Mouse (Mus musculus): ENCODE results near the gene Usp28. TPM values are rescaled to one million over a fixed set of nuclear protein-coding genes. Genes with fewer than 3 reads are reported as not detected.

The Usp28 gene
- 75.1 and 75.8 TPM in 2 replicates for polyA plus RNA-seq (2012; rRNA removed)

- H3K4me1 ChIP-seq (ENCODE audit: control insufficient read depth, insufficient read depth, low read length), result peaks cover 3% of the 10 kb centered on the region; the same call in 1 of the 2 replicates
- peak within 1 kb of the TSS; percentile 62 for H3K4me3 ChIP-seq (ENCODE audit: insufficient read depth, low read length)
- peak within 1 kb of the TSS; percentile 87 for H3K27ac ChIP-seq (ENCODE audit: insufficient read depth, low read length)
- TF ChIP-seq CTCF (IDR thresholded peaks at IDR 0.05; ENCODE audit: extremely low read depth, insufficient read depth, low read length) (no peak), POLR2A (IDR thresholded peaks at IDR 0.05; ENCODE audit: extremely low read depth, insufficient read depth, low read length) (peak; percentile 78; the same call in 1 of the 2 replicates)
Observed at GRCm38 (mm10) chr9:48984845-48985707, at the start of gene Usp28. Usp28 (plus strand) TSS chr9:48985375.

- TF ChIP-seq CTCF (IDR thresholded peaks at IDR 0.05; ENCODE audit: extremely low read depth, insufficient read depth, low read length) (no peak), POLR2A (IDR thresholded peaks at IDR 0.05; ENCODE audit: extremely low read depth, insufficient read depth, low read length) (no peak)
- Histone ChIP-seq H3K4me3 (ENCODE audit: insufficient read depth, low read length) (no peak overlapping the region), H3K4me1 (ENCODE audit: control insufficient read depth, insufficient read depth, low read length) (no peaks in the 10 kb centered on the region), H3K27ac (ENCODE audit: insufficient read depth, low read length) (no peak overlapping the region)
Observed at GRCm38 (mm10) chr9:48942349-48942748, 42.8 kb upstream of the Usp28 start.

DNA sequence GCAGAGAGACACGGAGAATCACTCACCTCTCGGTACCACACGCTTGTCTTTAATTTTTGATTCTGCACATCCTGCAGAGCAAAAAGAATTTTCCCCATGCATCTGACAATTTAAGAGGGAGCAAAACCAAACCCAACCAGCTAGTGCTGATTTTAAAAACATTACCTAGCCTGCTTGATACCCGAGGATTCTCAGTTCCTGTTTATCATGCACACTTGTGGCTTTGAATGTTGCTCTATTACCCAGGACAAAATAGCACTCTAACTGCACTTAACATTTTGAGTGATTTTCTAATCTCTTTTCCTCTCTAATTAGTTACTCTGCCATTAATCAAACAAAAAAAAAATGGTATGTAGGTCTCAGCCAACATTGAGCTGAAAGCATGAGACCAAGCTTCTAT is 37.6 kb upstream of the Usp28 start:
- no peak overlapping the region for H3K27ac ChIP-seq (ENCODE audit: insufficient read depth, low read length)
- peaks cover 2% of the 10 kb centered on the region; the same call in 1 of the 2 replicates for H3K4me1 ChIP-seq (ENCODE audit: control insufficient read depth, insufficient read depth, low read length)
- TF ChIP-seq CTCF (IDR thresholded peaks at IDR 0.05; ENCODE audit: extremely low read depth, insufficient read depth, low read length), result no peak
- no peak for TF ChIP-seq POLR2A (IDR thresholded peaks at IDR 0.05; ENCODE audit: extremely low read depth, insufficient read depth, low read length)

DNA sequence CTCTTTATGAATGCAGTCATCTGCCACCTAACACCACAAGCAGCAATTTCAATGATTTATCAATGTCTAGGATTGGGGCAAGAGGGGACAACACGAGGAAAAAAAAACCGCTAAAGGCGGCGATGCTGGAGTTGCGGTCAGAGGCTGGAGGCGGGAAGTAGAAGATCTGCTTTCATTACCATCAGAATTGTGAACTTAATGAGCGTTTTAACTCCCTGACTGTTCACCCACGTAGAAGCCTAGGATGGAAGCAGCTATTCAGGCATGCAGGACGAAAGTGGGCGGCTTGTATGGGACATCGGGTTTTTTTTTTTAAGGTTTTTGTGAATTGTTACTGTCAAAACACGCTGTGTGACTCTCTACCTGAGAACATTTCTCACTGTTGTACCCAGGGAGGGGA is 23.9 kb upstream of the Usp28 start:
- no peaks in the 10 kb centered on the region for H3K4me1 ChIP-seq (ENCODE audit: control insufficient read depth, insufficient read depth, low read length)
- TF ChIP-seq POLR2A (IDR thresholded peaks at IDR 0.05; ENCODE audit: extremely low read depth, insufficient read depth, low read length), result no peak
- TF ChIP-seq CTCF (IDR thresholded peaks at IDR 0.05; ENCODE audit: extremely low read depth, insufficient read depth, low read length), result no peak
- H3K4me3 ChIP-seq (ENCODE audit: insufficient read depth, low read length), result no peak overlapping the region
- H3K27ac ChIP-seq (ENCODE audit: insufficient read depth, low read length), result no peak overlapping the region

More for the DNA sequence above, 37.6 kb upstream of the Usp28 start:
- no peak overlapping the region for H3K4me3 ChIP-seq (ENCODE audit: insufficient read depth, low read length)

GRCm38 (mm10) chr9:48962131-48962530 is 23.0 kb upstream of the Usp28 start:
- no peak overlapping the region for H3K4me3 ChIP-seq (ENCODE audit: insufficient read depth, low read length)
- TF ChIP-seq POLR2A (IDR thresholded peaks at IDR 0.05; ENCODE audit: extremely low read depth, insufficient read depth, low read length), result no peak
- no peak for TF ChIP-seq CTCF (IDR thresholded peaks at IDR 0.05; ENCODE audit: extremely low read depth, insufficient read depth, low read length)
- no peak overlapping the region for H3K27ac ChIP-seq (ENCODE audit: insufficient read depth, low read length)
- no peaks in the 10 kb centered on the region for H3K4me1 ChIP-seq (ENCODE audit: control insufficient read depth, insufficient read depth, low read length)

DNA sequence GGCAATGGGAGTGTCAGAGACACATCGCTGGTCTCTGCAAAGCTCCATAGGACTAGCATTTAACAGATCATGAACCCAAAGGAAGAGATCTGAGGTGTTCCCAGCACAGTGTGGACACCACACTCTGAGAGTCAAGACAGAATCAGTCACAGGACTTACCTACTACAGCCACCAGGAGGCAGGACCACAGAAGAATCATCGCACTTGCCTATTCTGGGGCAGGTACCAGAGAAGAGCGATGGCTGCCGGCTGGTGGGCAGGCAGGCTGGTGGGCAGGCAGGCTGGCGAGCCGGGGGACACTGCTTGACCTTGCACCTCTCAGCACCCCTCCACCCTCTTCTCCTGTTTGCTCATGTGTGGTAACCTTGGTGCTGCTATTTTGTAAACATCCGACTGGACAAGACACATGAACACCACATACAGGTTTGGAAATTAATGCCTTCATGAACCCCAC is 20.6 kb upstream of the Usp28 start, which contains the start of gene Htr3b:
Gene Htr3b (minus strand): TSS at position 404 of the 454 bp plus-strand sequence.
- Histone ChIP-seq H3K27ac (ENCODE audit: insufficient read depth, low read length) (no peak within 1 kb of the TSS), H3K4me1 (ENCODE audit: control insufficient read depth, insufficient read depth, low read length) (no peaks in the 10 kb centered on the region), H3K4me3 (ENCODE audit: insufficient read depth, low read length) (no peak within 1 kb of the TSS)
- 0 out of 2 replicates have a peak, but pooled peaks have one; percentile 16 for TF ChIP-seq CTCF (IDR thresholded peaks at IDR 0.05; ENCODE audit: extremely low read depth, insufficient read depth, low read length)
- TF ChIP-seq POLR2A (IDR thresholded peaks at IDR 0.05; ENCODE audit: extremely low read depth, insufficient read depth, low read length), result no peak

GRCm38 (mm10) chr9:48972494-48972893 is 12.7 kb upstream of the Usp28 start:
- TF ChIP-seq POLR2A (IDR thresholded peaks at IDR 0.05; ENCODE audit: extremely low read depth, insufficient read depth, low read length), result no peak
- TF ChIP-seq CTCF (IDR thresholded peaks at IDR 0.05; ENCODE audit: extremely low read depth, insufficient read depth, low read length), result peak; percentile 87
- H3K4me3 ChIP-seq (ENCODE audit: insufficient read depth, low read length), result no peak overlapping the region
- H3K4me1 ChIP-seq (ENCODE audit: control insufficient read depth, insufficient read depth, low read length), result no peaks in the 10 kb centered on the region
- H3K27ac ChIP-seq (ENCODE audit: insufficient read depth, low read length), result no peak overlapping the region

DNA sequence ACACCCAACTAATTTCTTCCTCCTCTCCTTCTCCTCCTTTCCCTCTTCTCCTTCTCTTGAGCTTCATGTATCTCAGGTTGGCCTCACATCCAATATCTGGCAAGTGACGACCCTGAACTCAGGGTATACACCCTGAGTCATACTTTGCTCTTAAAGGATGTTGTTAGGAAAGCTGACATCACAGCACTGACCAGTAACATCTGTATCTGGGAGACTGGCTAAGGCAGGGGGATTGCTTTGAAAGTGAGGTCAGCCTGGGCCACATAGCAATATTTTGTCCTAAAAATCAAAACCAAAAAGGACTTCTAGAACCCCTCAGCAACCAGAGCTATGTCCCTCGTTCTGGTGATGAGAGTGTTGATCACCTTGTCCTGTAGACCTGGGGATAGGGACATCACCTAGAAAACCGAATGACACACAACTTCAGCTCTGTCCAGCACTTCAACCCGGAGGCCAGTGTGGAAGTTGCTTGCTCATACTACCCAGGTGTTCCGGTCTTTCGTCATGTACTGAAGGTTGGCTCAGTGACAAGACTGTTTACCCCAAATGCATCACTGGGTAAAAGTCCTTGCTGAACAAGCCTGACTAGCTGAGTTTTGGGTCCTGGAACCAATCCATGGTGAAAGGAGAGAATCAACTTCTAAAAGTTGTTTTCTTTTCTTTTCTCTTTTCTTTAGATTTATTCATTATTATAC is 8.4 kb upstream of the Usp28 start:
- TF ChIP-seq POLR2A (IDR thresholded peaks at IDR 0.05; ENCODE audit: extremely low read depth, insufficient read depth, low read length), result no peak
- no peak for TF ChIP-seq CTCF (IDR thresholded peaks at IDR 0.05; ENCODE audit: extremely low read depth, insufficient read depth, low read length)
- no peaks in the 10 kb centered on the region for H3K4me1 ChIP-seq (ENCODE audit: control insufficient read depth, insufficient read depth, low read length)
- H3K4me3 ChIP-seq (ENCODE audit: insufficient read depth, low read length), result no peak overlapping the region
- no peak overlapping the region for H3K27ac ChIP-seq (ENCODE audit: insufficient read depth, low read length)

DNA sequence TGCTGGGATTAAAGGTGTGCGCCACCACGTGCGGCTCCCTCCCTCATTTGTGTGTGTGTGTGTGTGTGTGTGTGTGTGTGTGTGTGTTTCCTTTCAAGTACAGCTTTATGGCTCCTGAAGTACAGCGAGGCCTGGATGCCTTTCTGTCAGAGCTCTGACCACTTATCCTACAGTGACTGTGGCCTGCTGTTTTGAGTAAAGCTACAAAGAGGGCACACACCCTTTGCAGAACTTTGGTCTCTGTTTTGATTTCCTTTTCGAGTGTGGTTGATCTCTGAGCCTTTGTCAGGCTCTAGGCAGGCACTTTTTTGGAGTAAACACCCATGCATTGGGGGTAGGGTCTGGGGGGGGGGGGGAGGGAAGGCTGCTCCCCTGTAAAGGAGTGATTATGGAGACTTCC is 4.8 kb upstream of the Usp28 start:
- H3K27ac ChIP-seq (ENCODE audit: insufficient read depth, low read length), result no peak overlapping the region
- TF ChIP-seq POLR2A (IDR thresholded peaks at IDR 0.05; ENCODE audit: extremely low read depth, insufficient read depth, low read length), result no peak
- TF ChIP-seq CTCF (IDR thresholded peaks at IDR 0.05; ENCODE audit: extremely low read depth, insufficient read depth, low read length), result no peak
- no peaks in the 10 kb centered on the region for H3K4me1 ChIP-seq (ENCODE audit: control insufficient read depth, insufficient read depth, low read length)
- no peak overlapping the region for H3K4me3 ChIP-seq (ENCODE audit: insufficient read depth, low read length)
